Mouse (Mus musculus) cerebellum, postnatal 25 days (tissue): ENCODE measurements around the gene Gm21650.
"Not testable (repeated sequence)": the region's sequence is repeated elsewhere in the genome, so short reads cannot be mapped to it uniquely, and the experiment has no call there.

ENCODE experiments used
- DNase-seq, 2 experiments: peaks; one replicate each; pipeline ENCODE4 v3.0.0; 2021; ENCODE audit warnings: mixed read lengths in 2 of 2

The Gm21650 gene

DNA sequence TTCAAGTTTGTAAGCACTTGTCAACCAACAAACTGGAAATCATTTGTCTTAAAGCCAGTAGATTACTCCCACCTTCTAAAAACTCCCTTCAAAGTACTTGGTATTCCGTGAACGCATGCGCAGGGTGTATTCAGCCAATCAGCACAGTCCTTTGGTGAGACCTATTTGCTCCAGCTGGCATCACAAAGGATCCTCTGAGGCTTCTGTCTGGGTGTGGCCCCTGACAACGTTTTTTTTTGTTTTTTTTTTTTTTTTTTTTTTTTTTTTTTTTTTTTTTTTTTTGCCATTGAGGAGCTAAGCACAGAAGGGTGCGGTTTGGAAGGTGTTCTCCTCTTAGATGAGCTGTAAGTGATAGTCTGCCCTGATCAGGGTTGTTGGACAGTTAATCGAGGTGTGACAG is at the start of gene Gm21650:
TSS of gene Gm21650 (plus strand) at position 301 of the 400 bp plus-strand sequence.
- not testable (repeated sequence) for DNase-seq
